Mouse (Mus musculus) telencephalon, adult 2 months (tissue): Measurements from ENCODE around the gene Gm7929.
"Not testable (repeated sequence)": the region's sequence is repeated elsewhere in the genome, so short reads cannot be mapped to it uniquely, and the experiment has no call there.

Experiments
- DNase-seq: peaks from one replicate; pipeline ENCODE4 v3.0.0-alpha.2; 2011; ENCODE audit warnings: low read depth, low spot score

Gm7929 gene

DNA sequence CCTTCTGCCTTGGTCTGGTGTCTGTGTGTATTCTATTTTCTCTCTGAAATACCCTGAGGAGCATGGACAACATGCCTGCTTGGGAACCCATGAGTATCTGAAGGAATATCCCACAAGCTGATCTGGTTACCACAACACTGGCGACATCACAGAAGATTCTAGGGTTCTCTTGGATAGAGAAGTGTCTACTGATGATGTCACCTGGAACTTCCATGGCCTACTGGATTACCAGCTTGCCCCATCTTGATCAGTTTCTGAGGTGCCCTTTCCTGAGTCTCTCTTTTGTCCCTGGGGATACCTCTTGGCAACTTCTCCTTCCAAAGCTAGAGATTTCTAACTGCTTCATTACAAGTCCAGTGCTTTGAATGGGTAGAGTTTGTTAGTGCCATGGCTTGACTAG lies at the start of gene Gm7929:
Gm7929 (minus strand) TSS at position 101 of the 400 bp plus-strand sequence.
- not testable (repeated sequence) for DNase-seq

- DNase-seq = not testable (repeated sequence)
Observed at GRCm38 (mm10) chr14:41772341-41772740, 21.9 kb upstream of the Gm7929 start, which contains the start of gene Gm47189. Gene Gm47189 (minus strand): TSS chr14:41772441.

GRCm38 (mm10) chr14:41755931-41756330 lies 5.5 kb upstream of the Gm7929 start:
- DNase-seq = not testable (repeated sequence)

DNA sequence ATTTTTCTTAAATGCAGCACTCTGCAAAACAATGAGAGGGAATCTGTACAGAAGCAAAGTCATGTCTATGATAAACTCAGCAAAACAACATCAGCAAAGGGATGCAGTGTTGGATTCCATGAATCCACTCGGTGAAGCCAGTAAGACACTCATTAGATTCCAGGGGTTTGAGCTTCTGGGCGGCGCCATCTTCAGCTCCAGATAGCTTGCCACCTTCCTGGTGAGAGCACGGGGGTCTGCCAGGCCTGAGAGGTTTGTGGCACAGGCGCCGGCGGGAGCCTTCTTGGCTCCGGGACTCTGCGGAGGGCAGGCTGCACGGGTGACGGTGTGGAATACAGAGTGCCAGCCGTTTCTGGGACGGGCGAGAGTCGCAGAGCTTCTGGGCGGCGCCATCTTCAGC lies 27.0 kb downstream of the Gm7929 start:
- DNase-seq = not testable (repeated sequence)

GRCm38 (mm10) chr14:41717180-41717579 lies 33.2 kb downstream of the Gm7929 start:
- not testable (repeated sequence) for DNase-seq

DNA sequence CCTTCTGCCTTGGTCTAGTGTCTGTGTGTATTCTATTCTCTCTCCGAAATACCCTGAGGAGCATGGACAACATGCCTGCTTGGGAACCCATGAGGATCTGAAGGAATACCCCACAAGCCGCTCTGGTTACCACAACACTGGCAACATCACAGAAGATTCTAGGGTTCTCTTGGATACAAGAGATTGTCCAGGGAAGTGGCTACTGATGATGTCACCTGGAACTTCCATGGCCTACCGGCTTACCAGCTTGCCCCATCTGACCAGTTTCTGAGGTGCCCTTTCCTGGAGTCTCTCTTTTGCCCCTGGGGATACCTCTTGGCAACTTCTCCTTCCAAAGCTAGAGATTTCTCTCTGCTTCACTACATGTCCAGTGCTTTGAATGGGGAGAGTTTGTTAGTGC lies 48.6 kb downstream of the Gm7929 start, which contains the start of gene Gm8068:
Gm8068 (minus strand) TSS at position 101 of the 400 bp plus-strand sequence.
- not testable (repeated sequence) for DNase-seq
